Mouse (Mus musculus): ENCODE results near the gene Dse. TPM values are rescaled to one million over a fixed set of nuclear protein-coding genes. Genes with fewer than 3 reads are reported as not detected.

The Dse gene
- polyA plus RNA-seq, 1 experiment from 2014 or later = 7.6 TPM

GRCm38 (mm10) chr10:34223660-34224059 lies 16.1 kb upstream of the Dse start:
- no peak for ATAC-seq (replicated peaks)
- no peak overlapping the region for H3K27ac ChIP-seq
- 47% methylated on average over 3 of the region's 3 CpGs for WGBS
- H3K9me3 ChIP-seq = no peaks in the 10 kb centered on the region
- no peaks in the 10 kb centered on the region for H3K36me3 ChIP-seq (replicated peaks)
- no peaks in the 10 kb centered on the region for H3K27me3 ChIP-seq (replicated peaks)
- no peak overlapping the region for H3K4me2 ChIP-seq
- H3K9ac ChIP-seq = no peak overlapping the region
- no peaks in the 10 kb centered on the region for H3K4me1 ChIP-seq
- no peak overlapping the region for H3K4me3 ChIP-seq

- WGBS = 68% methylated on average over 3 of the region's 3 CpGs
- no peaks in the 10 kb centered on the region for H3K9me3 ChIP-seq
- no peak overlapping the region for H3K9ac ChIP-seq
- H3K27ac ChIP-seq = no peak overlapping the region
- no peak overlapping the region for H3K4me2 ChIP-seq
- no peaks in the 10 kb centered on the region for H3K27me3 ChIP-seq (replicated peaks)
- ATAC-seq (replicated peaks) = no peak
- H3K36me3 ChIP-seq (replicated peaks) = no peaks in the 10 kb centered on the region
- no peaks in the 10 kb centered on the region for H3K4me1 ChIP-seq
- H3K4me3 ChIP-seq = no peak overlapping the region
Measured at GRCm38 (mm10) chr10:34221909-34222620, 14.6 kb upstream of the Dse start.

- no peak for ATAC-seq (replicated peaks)
Measured at GRCm38 (mm10) chr10:34218191-34218590, 10.7 kb upstream of the Dse start.

GRCm38 (mm10) chr10:34215667-34216066 lies 8.2 kb upstream of the Dse start:
- H3K36me3 ChIP-seq (replicated peaks) = no peaks in the 10 kb centered on the region
- H3K27me3 ChIP-seq (replicated peaks) = no peaks in the 10 kb centered on the region
- no peak overlapping the region for H3K9ac ChIP-seq
- ATAC-seq (replicated peaks) = no peak
- WGBS = 91% methylated on average over 1 of the region's 1 CpGs
- H3K27ac ChIP-seq = no peak overlapping the region
- no peaks in the 10 kb centered on the region for H3K9me3 ChIP-seq
- H3K4me1 ChIP-seq = no peaks in the 10 kb centered on the region
- H3K4me3 ChIP-seq = no peak overlapping the region
- H3K4me2 ChIP-seq = no peak overlapping the region

More at GRCm38 (mm10) chr10:34218191-34218590, 10.7 kb upstream of the Dse start:
- H3K27me3 ChIP-seq (replicated peaks) = no peaks in the 10 kb centered on the region
- H3K4me1 ChIP-seq = no peaks in the 10 kb centered on the region
- H3K9me3 ChIP-seq = no peaks in the 10 kb centered on the region
- no peak overlapping the region for H3K4me2 ChIP-seq
- no peak overlapping the region for H3K4me3 ChIP-seq
- H3K36me3 ChIP-seq (replicated peaks) = no peaks in the 10 kb centered on the region
- 90% methylated on average over 3 of the region's 3 CpGs for WGBS
- H3K9ac ChIP-seq = no peak overlapping the region
- no peak overlapping the region for H3K27ac ChIP-seq

GRCm38 (mm10) chr10:34209951-34210350 lies 2.4 kb upstream of the Dse start:
- Histone ChIP-seq H3K4me2 (no peak overlapping the region), H3K27ac (no peak overlapping the region), H3K4me3 (no peak overlapping the region), H3K4me1 (peaks cover 4% of the 10 kb centered on the region), H3K9ac (no peak overlapping the region), H3K27me3 (replicated peaks) (no peaks in the 10 kb centered on the region), H3K9me3 (no peaks in the 10 kb centered on the region), H3K36me3 (replicated peaks) (no peaks in the 10 kb centered on the region)
- no peak for ATAC-seq (replicated peaks)

GRCm38 (mm10) chr10:34208031-34208430 lies 516 bp upstream of the Dse start:
- no peaks in the 10 kb centered on the region for H3K9me3 ChIP-seq
- H3K4me1 ChIP-seq = peaks cover 4% of the 10 kb centered on the region
- no peaks in the 10 kb centered on the region for H3K36me3 ChIP-seq (replicated peaks)
- ATAC-seq (replicated peaks) = no peak
- no peak overlapping the region for H3K9ac ChIP-seq
- WGBS = 4% methylated on average over 13 of the region's 13 CpGs
- 0 out of 2 replicates have a peak overlapping the region, but pooled peaks have one; percentile 64 for H3K27ac ChIP-seq
- H3K4me2 ChIP-seq = peak overlapping the region; percentile 68
- peak overlapping the region; percentile 61 for H3K4me3 ChIP-seq
- H3K27me3 ChIP-seq (replicated peaks) = no peaks in the 10 kb centered on the region

- peak overlapping the region; percentile 67 for H3K9ac ChIP-seq
- H3K36me3 ChIP-seq (replicated peaks) = no peaks in the 10 kb centered on the region
- ATAC-seq (replicated peaks) = peak; percentile 97
- H3K27me3 ChIP-seq (replicated peaks) = no peaks in the 10 kb centered on the region
- under 1% methylated on average over 57 of the region's 65 CpGs for WGBS
- H3K4me3 ChIP-seq = peak overlapping the region; percentile 61
- H3K27ac ChIP-seq = peak overlapping the region; percentile 64
- H3K4me2 ChIP-seq = peak overlapping the region; percentile 68
- no peaks in the 10 kb centered on the region for H3K9me3 ChIP-seq
- H3K4me1 ChIP-seq = peaks cover 4% of the 10 kb centered on the region
Measured at GRCm38 (mm10) chr10:34206783-34207502, 572 bp downstream of the Dse start.

GRCm38 (mm10) chr10:34206436-34206782 lies 1.1 kb downstream of the Dse start:
- Histone ChIP-seq H3K4me3 (peak overlapping the region; percentile 61), H3K9me3 (no peaks in the 10 kb centered on the region), H3K27me3 (replicated peaks) (no peaks in the 10 kb centered on the region), H3K27ac (peak overlapping the region; percentile 64; the same call in 1 of the 2 replicates), H3K4me2 (peak overlapping the region; percentile 68), H3K4me1 (peaks cover 4% of the 10 kb centered on the region), H3K36me3 (replicated peaks) (no peaks in the 10 kb centered on the region), H3K9ac (peak overlapping the region; percentile 67; the same call in 1 of the 2 replicates)
- under 1% methylated on average over 15 of the region's 15 CpGs for WGBS
- ATAC-seq (replicated peaks) = no peak; the same call in 1 of the 2 replicates

GRCm38 (mm10) chr10:34205825-34206224 lies 1.7 kb downstream of the Dse start:
- Histone ChIP-seq H3K27ac (no peak overlapping the region), H3K4me1 (peaks cover 4% of the 10 kb centered on the region), H3K9ac (no peak overlapping the region), H3K9me3 (no peaks in the 10 kb centered on the region), H3K4me2 (no peak overlapping the region), H3K36me3 (replicated peaks) (no peaks in the 10 kb centered on the region), H3K4me3 (no peak overlapping the region), H3K27me3 (replicated peaks) (no peaks in the 10 kb centered on the region)
- 94% methylated on average over 1 of the region's 1 CpGs for WGBS
- ATAC-seq (replicated peaks) = no peak

- no peak for ATAC-seq (replicated peaks)
- Histone ChIP-seq H3K4me2 (no peak overlapping the region), H3K9ac (no peak overlapping the region), H3K9me3 (no peaks in the 10 kb centered on the region), H3K36me3 (replicated peaks) (no peaks in the 10 kb centered on the region), H3K4me1 (no peaks in the 10 kb centered on the region), H3K27me3 (replicated peaks) (no peaks in the 10 kb centered on the region), H3K4me3 (no peak overlapping the region), H3K27ac (no peak overlapping the region)
- 83% methylated on average over 1 of the region's 1 CpGs for WGBS
Measured at GRCm38 (mm10) chr10:34200689-34201088, 6.8 kb downstream of the Dse start.

GRCm38 (mm10) chr10:34198574-34198973 lies 8.9 kb downstream of the Dse start:
- no peaks in the 10 kb centered on the region for H3K36me3 ChIP-seq (replicated peaks)
- H3K4me1 ChIP-seq = no peaks in the 10 kb centered on the region
- WGBS = 65% methylated on average over 3 of the region's 3 CpGs
- H3K27ac ChIP-seq = no peak overlapping the region
- no peaks in the 10 kb centered on the region for H3K9me3 ChIP-seq
- H3K4me3 ChIP-seq = no peak overlapping the region
- no peak overlapping the region for H3K4me2 ChIP-seq
- no peak overlapping the region for H3K9ac ChIP-seq
- H3K27me3 ChIP-seq (replicated peaks) = no peaks in the 10 kb centered on the region
- no peak for ATAC-seq (replicated peaks)

GRCm38 (mm10) chr10:34198061-34198460 lies 9.5 kb downstream of the Dse start:
- Histone ChIP-seq H3K9ac (no peak overlapping the region), H3K4me1 (no peaks in the 10 kb centered on the region), H3K27me3 (replicated peaks) (no peaks in the 10 kb centered on the region), H3K36me3 (replicated peaks) (no peaks in the 10 kb centered on the region), H3K27ac (no peak overlapping the region), H3K4me2 (no peak overlapping the region), H3K9me3 (no peaks in the 10 kb centered on the region), H3K4me3 (no peak overlapping the region)
- no peak for ATAC-seq (replicated peaks)
- WGBS = 59% methylated on average over 3 of the region's 3 CpGs

- 84% methylated on average over 3 of the region's 3 CpGs for WGBS
- Histone ChIP-seq H3K27me3 (replicated peaks) (no peaks in the 10 kb centered on the region), H3K9me3 (no peaks in the 10 kb centered on the region), H3K36me3 (replicated peaks) (no peaks in the 10 kb centered on the region), H3K4me1 (no peaks in the 10 kb centered on the region), H3K4me3 (no peak overlapping the region), H3K27ac (no peak overlapping the region), H3K4me2 (no peak overlapping the region), H3K9ac (no peak overlapping the region)
- ATAC-seq (replicated peaks) = no peak
Measured at GRCm38 (mm10) chr10:34197269-34197668, 10.2 kb downstream of the Dse start.
